Mouse (Mus musculus) hindbrain, embryonic 13.5 days (tissue): ENCODE measurements at regions not wholly inside any gene's neighbourhood (a gene's known extent, or its start where the extent isn't known, plus 50 kb on each side); places are given as distances from the start of the nearest gene placed in this dataset.

ENCODE experiments used
- ATAC-seq: fragments of 200-750 bp; cut with Nextera tagmentation; 2 replicates; pipeline ENCODE4 v1.8.0; 2017; ENCODE audit warnings: moderate TSS enrichment; ENCODE audit not compliant: low FRiP score
- H3K27ac ChIP-seq: fragments of 300-500 bp; sonication (generic); 2 replicates; pipeline ENCODE4 v1.5.1; 2015; ENCODE audit warnings: inconsistent platforms, mild to moderate bottlenecking, moderate library complexity
- H3K27me3 ChIP-seq: fragments of 300-500 bp; sonication (generic); 2 replicates; pipeline ENCODE4 v1.6.1; 2015; ENCODE audit warnings: mild to moderate bottlenecking, inconsistent platforms
- H3K36me3 ChIP-seq: fragments of 300-500 bp; sonication (generic); 2 replicates; pipeline ENCODE4 v1.6.1; 2015; ENCODE audit warnings: mild to moderate bottlenecking, inconsistent platforms
- H3K4me1 ChIP-seq: fragments of 300-500 bp; sonication (generic); replicated peaks from 2 replicates; pipeline ENCODE4 v1.6.1; 2015; ENCODE audit warnings: inconsistent platforms
- H3K4me2 ChIP-seq: fragments of 300-500 bp; sonication (generic); 2 replicates; pipeline ENCODE4 v1.6.1; 2015; ENCODE audit warnings: inconsistent platforms, mild to moderate bottlenecking, moderate library complexity
- H3K4me3 ChIP-seq: fragments of 300-500 bp; sonication (generic); 2 replicates; pipeline ENCODE4 v1.5.1; 2015; ENCODE audit warnings: mild to moderate bottlenecking, inconsistent platforms
- H3K9ac ChIP-seq: fragments of 300-500 bp; sonication (generic); 2 replicates; pipeline ENCODE4 v1.6.1; 2015; ENCODE audit warnings: mild to moderate bottlenecking, inconsistent platforms
- H3K9me3 ChIP-seq: fragments of 300-500 bp; sonication (generic); 2 replicates; pipeline ENCODE4 v1.6.1; 2016; ENCODE audit warnings: inconsistent platforms
- WGBS: fragments of 180-500 bp; shearing (Covaris S2); methylation state at CpG from one replicate; pipeline ENCODE4 v1.1.7; 2015; 5-methylcytosine and 5-hydroxymethylcytosine counted together

DNA sequence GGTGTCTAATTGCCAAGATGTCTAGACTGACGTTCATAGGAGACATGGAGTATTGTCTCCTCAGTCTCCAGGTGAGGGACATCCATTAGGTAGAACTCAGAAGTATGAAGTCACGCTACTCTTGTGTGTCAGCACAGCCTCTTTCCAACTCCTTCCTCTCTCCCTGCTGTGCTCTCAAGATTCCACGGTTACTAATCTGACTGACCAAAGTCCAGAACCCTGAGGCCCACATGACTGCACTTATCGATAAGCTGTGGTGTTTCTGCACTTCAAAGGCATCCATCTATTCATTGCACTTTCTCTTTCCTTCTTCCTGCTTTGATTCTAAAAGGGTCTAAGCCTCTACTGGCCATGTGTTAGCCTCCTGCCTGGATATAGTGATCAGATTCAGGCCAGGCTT, 107.4 kb upstream of the Neo1 start:
- Histone ChIP-seq H3K9me3 (no peaks in the 10 kb centered on the region), H3K4me2 (no peak overlapping the region), H3K36me3 (no peaks in the 10 kb centered on the region), H3K27me3 (no peaks in the 10 kb centered on the region), H3K4me1 (no peaks in the 10 kb centered on the region), H3K4me3 (no peak overlapping the region), H3K9ac (no peak overlapping the region), H3K27ac (no peak overlapping the region)
- 94% methylated on average over 4 of the region's 4 CpGs for WGBS
- ATAC-seq: no peak

DNA sequence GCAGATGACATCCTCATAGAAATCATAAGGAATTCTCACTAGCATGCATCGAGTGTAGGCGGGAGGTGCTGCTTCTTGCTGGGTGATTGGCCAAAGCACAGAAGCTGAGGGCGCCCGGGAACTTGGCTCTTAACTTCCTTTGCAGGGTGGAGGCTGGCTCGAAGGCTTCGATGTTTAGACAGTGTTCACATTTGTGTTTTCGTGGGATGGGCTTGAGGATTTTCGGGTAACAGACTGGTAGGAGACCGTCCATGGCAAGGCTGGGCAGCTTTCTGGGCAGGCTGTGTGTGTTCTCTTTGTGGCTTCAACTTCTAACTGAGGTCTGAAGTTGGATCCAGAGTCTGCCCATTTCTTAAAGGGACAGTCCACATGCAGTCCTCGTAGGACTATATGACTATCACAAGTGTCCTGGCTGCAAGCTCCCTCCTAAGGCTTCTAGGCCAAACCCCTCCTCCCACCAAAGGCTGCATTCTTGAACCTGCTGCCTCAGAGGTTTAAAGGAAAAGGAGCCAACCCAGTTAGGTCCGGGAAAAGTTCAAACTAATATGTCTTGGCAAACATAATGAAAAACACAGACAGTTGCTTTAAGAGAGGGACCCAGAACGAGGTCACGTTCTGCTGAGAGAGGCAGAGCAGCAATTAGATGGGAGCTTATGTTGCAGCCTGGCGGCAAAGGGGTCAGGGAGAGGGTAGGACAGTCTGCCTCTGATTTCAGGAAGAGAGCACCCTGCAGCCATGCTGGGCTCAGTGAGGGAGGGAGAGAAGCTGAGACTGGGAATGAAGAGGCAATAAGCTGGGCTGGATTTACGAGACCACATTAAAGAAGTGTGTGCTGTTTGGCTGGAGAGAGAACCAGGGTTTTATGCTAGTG, 98.2 kb upstream of the Neo1 start:
- Histone ChIP-seq H3K4me2 (no peak overlapping the region), H3K36me3 (no peaks in the 10 kb centered on the region), H3K27ac (no peak overlapping the region), H3K4me3 (no peak overlapping the region), H3K9ac (no peak overlapping the region), H3K9me3 (no peaks in the 10 kb centered on the region), H3K27me3 (no peaks in the 10 kb centered on the region), H3K4me1 (peaks cover 23% of the 10 kb centered on the region)
- no peak for ATAC-seq
- WGBS: 38% methylated on average over 15 of the region's 15 CpGs

DNA sequence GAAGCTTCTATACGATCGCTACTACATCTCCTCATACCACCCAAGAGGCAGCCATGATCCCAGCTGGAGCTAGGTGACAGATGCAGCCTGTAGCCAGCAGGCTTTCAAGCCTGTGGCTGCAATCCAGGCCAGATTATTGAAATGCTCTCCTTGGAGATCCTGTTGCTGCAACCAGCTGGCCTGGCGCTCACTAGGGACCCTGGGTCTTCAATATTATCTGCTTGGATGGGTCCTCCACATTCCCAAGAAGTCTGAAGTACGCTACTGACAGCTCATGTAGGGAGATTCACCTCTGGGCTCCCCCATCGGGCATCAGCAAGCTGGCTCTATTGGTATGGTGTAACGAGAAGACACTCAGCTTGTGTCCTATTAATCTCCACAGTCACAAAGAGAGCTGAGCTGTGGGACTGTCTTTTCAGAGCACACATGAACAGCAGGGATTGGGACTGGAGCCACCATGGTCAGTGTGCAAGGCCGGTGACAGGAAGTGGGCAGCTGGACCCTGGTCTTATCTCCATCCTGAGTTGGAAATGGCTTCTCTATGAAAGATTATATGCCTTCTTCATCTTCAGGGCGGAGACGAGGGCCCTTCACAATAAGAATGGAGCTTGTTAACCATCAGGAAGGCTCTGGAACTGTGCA, 93.6 kb upstream of the Neo1 start:
- no peak overlapping the region for H3K4me3 ChIP-seq
- no peaks in the 10 kb centered on the region for H3K36me3 ChIP-seq
- no peaks in the 10 kb centered on the region for H3K27me3 ChIP-seq
- 77% methylated on average over 9 of the region's 9 CpGs for WGBS
- no peak overlapping the region for H3K27ac ChIP-seq
- no peak overlapping the region for H3K9ac ChIP-seq
- H3K4me1 ChIP-seq: peaks cover 22% of the 10 kb centered on the region
- ATAC-seq: no peak
- H3K4me2 ChIP-seq: no peak overlapping the region
- no peaks in the 10 kb centered on the region for H3K9me3 ChIP-seq

DNA sequence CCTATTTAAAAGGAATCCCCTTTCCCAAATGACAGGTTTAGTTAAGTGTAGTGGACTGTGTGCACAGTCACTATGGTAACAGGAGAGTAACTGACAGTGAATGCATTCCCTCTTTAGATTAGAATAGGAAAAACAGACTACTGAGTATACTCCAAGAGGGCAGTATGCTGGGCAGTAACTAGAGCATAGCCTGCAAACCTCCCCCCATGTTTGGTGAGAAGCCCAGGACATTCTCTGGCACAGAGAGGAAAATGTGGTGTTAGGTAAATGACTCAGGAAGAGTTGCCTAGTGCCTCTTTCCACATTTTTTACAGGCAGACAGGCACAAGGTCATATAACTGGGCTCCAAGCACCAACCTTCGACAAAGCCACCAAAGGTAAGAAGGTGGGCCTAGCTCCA, 93.0 kb upstream of the Neo1 start:
- Histone ChIP-seq H3K36me3 (no peaks in the 10 kb centered on the region), H3K4me2 (no peak overlapping the region), H3K27me3 (no peaks in the 10 kb centered on the region), H3K9ac (no peak overlapping the region), H3K4me3 (no peak overlapping the region), H3K27ac (no peak overlapping the region), H3K4me1 (peaks cover 16% of the 10 kb centered on the region), H3K9me3 (no peaks in the 10 kb centered on the region)
- 88% methylated on average over 1 of the region's 1 CpGs for WGBS
- ATAC-seq: no peak

DNA sequence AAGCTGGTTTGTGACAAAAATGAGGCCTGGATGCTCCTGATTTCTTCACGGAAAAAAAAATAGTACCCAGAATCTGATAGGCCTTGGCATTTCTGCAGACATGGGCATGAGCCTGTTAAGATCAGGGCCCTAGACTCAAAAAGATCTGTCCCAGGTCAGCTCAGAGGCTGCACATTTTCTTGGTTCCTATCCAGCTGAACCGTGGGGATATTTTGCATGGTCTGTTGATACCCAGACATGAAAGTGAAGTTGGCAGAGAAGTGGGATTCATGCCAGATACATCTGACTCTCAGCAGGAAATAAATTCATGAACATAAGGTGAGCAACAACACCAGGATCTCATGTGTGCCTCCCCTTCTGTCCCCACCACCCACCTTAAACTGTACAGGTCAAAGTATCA, 91.8 kb upstream of the Neo1 start:
- Histone ChIP-seq H3K27me3 (no peaks in the 10 kb centered on the region), H3K4me3 (no peak overlapping the region), H3K27ac (no peak overlapping the region), H3K36me3 (no peaks in the 10 kb centered on the region), H3K9me3 (no peaks in the 10 kb centered on the region), H3K4me2 (no peak overlapping the region), H3K4me1 (peaks cover 8% of the 10 kb centered on the region; the same call in 1 of the 2 replicates), H3K9ac (no peak overlapping the region)
- WGBS: 84% methylated on average over 2 of the region's 2 CpGs
- no peak for ATAC-seq

DNA sequence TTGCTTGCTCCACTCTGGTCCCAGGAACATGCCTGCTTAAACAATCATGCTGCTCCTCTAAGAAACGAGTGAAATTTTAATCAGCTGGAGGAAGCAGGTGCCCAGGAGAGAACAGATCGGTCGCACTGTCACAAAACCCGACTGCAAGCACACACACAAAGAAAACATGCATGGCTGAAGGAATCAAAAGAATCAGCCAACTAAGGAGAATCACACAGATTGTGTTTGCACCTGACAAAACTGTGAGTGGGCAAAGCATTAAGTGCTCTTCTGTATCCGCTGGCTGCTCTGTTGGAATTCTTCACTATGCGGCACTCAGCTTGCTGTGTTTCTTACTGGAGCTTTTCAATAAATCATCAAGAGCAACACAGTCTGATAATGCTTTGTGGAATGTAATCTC, 89.6 kb upstream of the Neo1 start:
- no peaks in the 10 kb centered on the region for H3K27me3 ChIP-seq
- H3K4me3 ChIP-seq: no peak overlapping the region
- no peaks in the 10 kb centered on the region for H3K36me3 ChIP-seq
- WGBS: 64% methylated on average over 6 of the region's 6 CpGs
- H3K4me1 ChIP-seq: peaks cover 8% of the 10 kb centered on the region; the same call in 1 of the 2 replicates
- H3K9ac ChIP-seq: no peak overlapping the region
- ATAC-seq: no peak
- no peak overlapping the region for H3K27ac ChIP-seq
- no peak overlapping the region for H3K4me2 ChIP-seq
- H3K9me3 ChIP-seq: no peaks in the 10 kb centered on the region

DNA sequence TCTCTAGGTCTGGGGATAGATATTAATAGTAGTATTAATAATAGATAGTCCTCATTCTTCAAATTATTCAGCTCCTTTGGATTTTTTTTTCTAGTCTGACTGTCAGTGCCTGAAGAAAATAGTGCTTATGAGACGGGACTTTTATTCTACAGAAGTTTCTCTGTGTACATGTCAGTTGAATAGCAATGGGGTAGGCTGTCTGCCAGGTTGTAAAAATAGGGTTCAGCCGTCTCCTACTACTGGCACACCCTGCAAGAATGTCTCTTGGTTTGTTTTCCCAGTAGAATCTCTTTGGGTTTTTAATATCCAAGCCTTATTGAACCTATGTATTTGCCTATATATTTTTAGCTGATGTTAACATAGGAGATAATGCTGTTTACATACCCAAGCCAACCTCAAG, 80.3 kb upstream of the Neo1 start:
- H3K9me3 ChIP-seq: no peaks in the 10 kb centered on the region
- WGBS: 51% methylated on average over 2 of the region's 2 CpGs
- H3K27ac ChIP-seq: no peak overlapping the region
- no peak overlapping the region for H3K4me2 ChIP-seq
- no peak overlapping the region for H3K4me3 ChIP-seq
- H3K36me3 ChIP-seq: no peaks in the 10 kb centered on the region
- H3K27me3 ChIP-seq: no peaks in the 10 kb centered on the region
- ATAC-seq: no peak
- peaks cover 4% of the 10 kb centered on the region; the same call in 1 of the 2 replicates for H3K4me1 ChIP-seq
- H3K9ac ChIP-seq: no peak overlapping the region

DNA sequence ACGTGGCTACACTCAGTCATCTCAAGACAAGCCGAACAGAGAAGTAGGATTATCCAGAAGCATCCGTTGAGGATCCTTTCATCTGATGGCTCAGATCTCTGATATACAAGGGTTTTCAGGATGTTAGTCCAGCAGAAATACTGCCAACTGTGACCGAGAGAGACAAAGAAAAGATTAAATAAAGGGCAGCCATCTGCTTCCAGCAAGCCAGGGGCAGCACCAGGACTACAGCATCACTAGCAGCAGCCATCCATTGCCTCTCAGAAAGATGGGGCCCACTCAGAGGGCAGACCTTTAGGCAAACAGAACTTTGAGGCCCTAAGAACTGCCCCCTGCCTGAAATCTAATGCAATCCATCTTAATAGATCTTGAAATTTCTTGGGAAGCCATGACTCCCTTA, 77.6 kb upstream of the Neo1 start:
- 56% methylated on average over 4 of the region's 4 CpGs for WGBS
- no peaks in the 10 kb centered on the region for H3K9me3 ChIP-seq
- no peak overlapping the region for H3K4me2 ChIP-seq
- no peak for ATAC-seq
- no peaks in the 10 kb centered on the region for H3K27me3 ChIP-seq
- no peaks in the 10 kb centered on the region for H3K36me3 ChIP-seq
- peaks cover 4% of the 10 kb centered on the region; the same call in 1 of the 2 replicates for H3K4me1 ChIP-seq
- no peak overlapping the region for H3K27ac ChIP-seq
- no peak overlapping the region for H3K4me3 ChIP-seq
- no peak overlapping the region for H3K9ac ChIP-seq

DNA sequence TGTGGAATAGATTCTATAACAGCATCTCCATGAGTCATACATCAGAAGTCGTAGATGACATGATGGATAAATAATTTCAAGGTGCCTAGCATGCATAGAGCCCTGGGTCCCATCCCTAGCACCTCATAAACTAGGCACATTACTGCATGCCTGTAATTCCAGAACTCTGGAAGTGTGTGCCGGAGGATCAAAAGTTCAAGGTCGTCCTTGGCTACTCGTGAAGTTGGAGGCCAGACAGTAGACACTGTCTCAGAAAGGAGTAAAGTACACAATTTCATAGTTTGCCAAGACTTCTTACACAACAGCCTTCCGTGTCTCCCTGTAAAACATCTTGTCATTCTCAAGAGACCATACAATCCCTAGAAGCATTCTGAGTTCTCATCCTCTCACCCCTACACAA, 63.5 kb upstream of the Neo1 start:
- WGBS: 95% methylated on average over 5 of the region's 5 CpGs
- H3K27ac ChIP-seq: no peak overlapping the region

DNA sequence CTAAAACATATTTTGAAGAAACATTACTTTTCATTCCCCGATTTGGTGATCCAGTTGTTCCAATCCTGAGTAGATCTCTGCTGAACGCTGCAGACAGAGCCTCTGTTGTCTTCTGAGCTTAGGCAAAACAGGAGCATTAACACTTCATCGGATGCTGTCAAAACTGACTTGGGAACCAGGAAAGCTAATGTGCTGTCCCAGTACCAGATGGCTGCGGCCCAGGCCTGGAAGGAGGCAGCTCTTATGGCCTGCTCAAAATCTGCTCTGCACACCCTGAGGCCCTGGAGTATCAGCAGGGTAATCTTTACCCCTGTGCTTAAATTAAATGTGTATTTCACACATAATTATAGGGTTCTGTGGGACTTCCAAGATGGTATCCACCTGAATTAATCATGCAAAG, 61.3 kb upstream of the Neo1 start:
- H3K9ac ChIP-seq: no peak overlapping the region
- H3K27ac ChIP-seq: no peak overlapping the region
- no peak overlapping the region for H3K4me3 ChIP-seq
- no peaks in the 10 kb centered on the region for H3K27me3 ChIP-seq
- peaks cover 17% of the 10 kb centered on the region; the same call in 1 of the 2 replicates for H3K4me1 ChIP-seq
- no peak overlapping the region for H3K4me2 ChIP-seq
- H3K36me3 ChIP-seq: no peaks in the 10 kb centered on the region
- 64% methylated on average over 4 of the region's 4 CpGs for WGBS
- ATAC-seq: no peak
- no peaks in the 10 kb centered on the region for H3K9me3 ChIP-seq

More for the DNA sequence above, 63.5 kb upstream of the Neo1 start:
- Histone ChIP-seq H3K4me3 (no peak overlapping the region), H3K4me2 (no peak overlapping the region), H3K9ac (no peak overlapping the region), H3K9me3 (no peaks in the 10 kb centered on the region), H3K27me3 (no peaks in the 10 kb centered on the region), H3K36me3 (no peaks in the 10 kb centered on the region), H3K4me1 (peaks cover 17% of the 10 kb centered on the region; the same call in 1 of the 2 replicates)
- ATAC-seq: no peak

DNA sequence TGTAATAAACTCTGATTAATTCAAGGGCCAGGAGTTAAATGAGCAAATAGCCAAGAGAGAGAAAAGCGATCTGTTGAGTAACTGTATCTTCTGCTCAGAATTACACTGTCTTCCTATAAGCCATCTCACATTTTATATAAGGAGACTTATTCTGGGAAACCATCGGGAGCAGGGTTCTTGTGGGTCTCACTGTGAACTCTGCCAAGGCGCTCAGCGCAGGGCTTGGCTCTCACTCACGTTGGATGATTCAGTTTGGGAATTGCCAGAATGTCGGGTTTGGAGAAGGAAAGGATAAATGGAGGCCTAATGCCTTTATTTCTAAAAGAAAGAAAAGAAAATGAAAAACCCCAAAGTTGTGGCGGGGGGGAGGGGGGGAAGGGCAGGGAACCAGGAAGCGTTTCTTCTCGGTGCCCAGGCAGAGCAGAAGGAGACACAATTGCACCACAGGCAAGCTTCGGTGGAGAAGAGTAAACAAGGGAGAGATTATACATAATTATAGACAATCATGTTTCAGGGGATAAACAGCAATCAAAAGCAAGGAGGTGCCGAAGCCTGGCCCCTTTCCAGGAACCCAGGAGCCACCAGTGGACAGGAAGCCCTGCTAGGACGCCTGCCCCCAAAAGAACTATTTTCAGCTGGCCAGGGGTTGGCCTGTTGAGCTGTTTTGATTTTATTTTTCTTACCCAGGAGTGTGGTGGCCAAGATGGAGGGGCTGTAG, 60.5 kb upstream of the Neo1 start:
- Histone ChIP-seq H3K4me3 (no peak overlapping the region), H3K4me2 (no peak overlapping the region), H3K9me3 (no peaks in the 10 kb centered on the region), H3K27ac (no peak overlapping the region), H3K27me3 (no peaks in the 10 kb centered on the region), H3K36me3 (no peaks in the 10 kb centered on the region), H3K9ac (no peak overlapping the region), H3K4me1 (peaks cover 17% of the 10 kb centered on the region; the same call in 1 of the 2 replicates)
- 67% methylated on average over 12 of the region's 12 CpGs for WGBS
- no peak for ATAC-seq

DNA sequence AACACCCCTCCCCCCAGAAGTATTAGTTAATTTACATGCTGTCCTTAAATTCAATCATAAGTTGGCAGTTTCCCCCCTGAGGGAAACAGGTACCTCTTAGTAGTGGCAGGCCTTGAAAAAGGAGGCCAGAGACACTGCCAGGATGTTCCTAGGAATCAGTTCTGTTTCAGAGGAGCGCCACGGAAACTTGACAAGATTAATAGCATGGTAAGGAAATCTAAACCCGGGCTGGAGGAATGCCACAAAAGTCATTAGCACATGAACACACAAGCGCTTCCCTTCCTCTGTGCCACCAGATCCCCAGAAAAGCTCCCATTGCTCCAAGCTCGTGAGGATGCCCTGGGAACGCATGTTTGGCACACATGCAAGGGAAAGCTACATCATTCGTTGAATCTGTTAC, 59.4 kb upstream of the Neo1 start:
- Histone ChIP-seq H3K9ac (no peak overlapping the region), H3K4me3 (no peak overlapping the region), H3K27me3 (no peaks in the 10 kb centered on the region), H3K9me3 (no peaks in the 10 kb centered on the region), H3K36me3 (no peaks in the 10 kb centered on the region), H3K4me2 (no peak overlapping the region), H3K4me1 (peaks cover 17% of the 10 kb centered on the region; the same call in 1 of the 2 replicates), H3K27ac (no peak overlapping the region)
- 54% methylated on average over 7 of the region's 7 CpGs for WGBS
- ATAC-seq: no peak
